Mouse (Mus musculus) spleen, adult 2 months (tissue): ENCODE measurements around the gene Nfkbia.

Source experiments
- CTCF ChIP-seq: fragments of 200-500 bp; IDR thresholded peaks from 2 replicates; pipeline ENCODE4 v1.5.1; 2011; ENCODE audit warnings: mild to moderate bottlenecking, inconsistent platforms; ENCODE audit not compliant: insufficient read depth, insufficient read length, insufficient replicate concordance; ENCODE audit errors: extremely low read depth
- POLR2A ChIP-seq: fragments of 200-500 bp; IDR thresholded peaks from 2 replicates; pipeline ENCODE4 v1.6.1; 2011; ENCODE audit warnings: low read depth, low read length, inconsistent platforms

DNA sequence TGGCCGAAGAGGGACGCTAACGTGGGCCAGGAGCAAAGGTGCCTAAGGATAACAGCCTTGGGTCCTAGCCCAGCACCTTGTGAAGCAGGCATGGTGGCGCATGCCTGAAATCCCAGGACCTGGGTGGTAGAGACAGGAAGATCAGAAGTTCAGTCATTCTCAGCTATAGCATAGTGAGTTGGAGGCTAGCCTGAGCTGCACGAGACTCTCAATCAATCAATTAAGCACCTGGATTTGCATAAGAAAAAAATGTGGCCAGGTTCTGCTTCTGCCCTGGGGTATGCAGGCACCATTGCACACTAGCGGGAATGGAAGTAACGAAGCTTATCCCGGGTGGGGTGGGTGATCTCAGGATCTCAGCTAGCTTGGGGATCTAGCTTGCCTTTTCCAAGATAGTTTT, 46.7 kb upstream of the Nfkbia start:
- TF ChIP-seq POLR2A (no peak), CTCF (no peak)
